Mouse (Mus musculus): ENCODE measurements around the gene Pigc. TPM values are rescaled to one million over a fixed set of nuclear protein-coding genes. Genes with fewer than 3 reads are reported as not detected.

Pigc gene
- polyA plus RNA-seq, 1 experiment, result 16.6 TPM

DNA sequence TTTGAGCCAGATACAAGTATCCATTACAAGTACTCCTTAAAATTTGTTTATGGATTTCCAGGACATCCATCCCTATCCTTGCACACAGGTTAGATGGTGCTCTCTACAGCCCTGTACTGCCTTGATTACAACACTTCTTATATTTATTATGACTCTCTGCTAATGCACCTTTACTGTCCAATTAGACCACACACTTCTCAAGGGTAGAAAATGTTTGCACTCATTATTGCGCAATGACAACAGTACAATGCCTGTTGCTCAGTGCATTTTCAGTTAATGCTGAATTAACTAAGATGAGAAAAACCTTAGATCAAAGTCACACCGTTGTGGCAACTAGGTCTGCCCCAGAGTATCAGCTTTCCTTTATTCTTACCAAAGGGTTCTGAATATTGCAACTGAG is 41.0 kb upstream of the Pigc start:
- 81% methylated on average over 2 of the region's 2 CpGs for WGBS
- H3K27me3 ChIP-seq (replicated peaks; ENCODE audit: control insufficient read depth, insufficient read depth, low read length), result no peaks in the 10 kb centered on the region

DNA sequence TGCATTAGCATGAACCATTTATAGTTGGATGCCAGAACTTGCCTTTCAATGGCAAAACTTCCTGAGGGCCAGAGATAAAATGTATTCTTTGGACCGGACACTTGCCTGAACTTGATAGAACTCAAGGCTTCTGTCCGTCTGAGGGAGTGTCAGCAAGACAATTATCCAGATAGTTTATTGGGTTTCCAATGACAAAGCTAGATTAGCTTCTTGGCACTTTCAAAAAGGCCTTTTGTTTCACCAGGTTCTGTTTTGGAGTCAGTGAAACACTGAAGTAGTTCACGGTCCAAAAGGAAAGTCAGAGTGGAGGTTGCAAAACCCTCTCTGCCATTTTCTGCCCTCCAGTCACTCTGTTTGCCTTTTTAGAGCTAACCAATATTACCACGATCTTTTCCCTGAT is 37.7 kb upstream of the Pigc start:
- H3K4me1 ChIP-seq (ENCODE audit: control insufficient read depth, insufficient read depth, low read length), result no peaks in the 10 kb centered on the region
- no peak for DNase-seq
- TF ChIP-seq CTCF (conservative IDR thresholded peaks at IDR 0.05; ENCODE audit: insufficient read depth, insufficient read length, low read depth, low read length) (no peak), POLR2A (IDR thresholded peaks at IDR 0.05; ENCODE audit: low read depth, low read length) (no peak)
- no peaks in the 10 kb centered on the region for H3K27me3 ChIP-seq (replicated peaks; ENCODE audit: control insufficient read depth, insufficient read depth, low read length)
- H3K36me3 ChIP-seq (ENCODE audit: control insufficient read depth, insufficient read depth, low read length), result no peaks in the 10 kb centered on the region
- 59% methylated on average over 4 of the region's 4 CpGs for WGBS
- H3K4me3 ChIP-seq (ENCODE audit: insufficient read depth, low read depth, low read length), result no peak overlapping the region
- no peak overlapping the region for H3K27ac ChIP-seq (ENCODE audit: insufficient read depth, low read depth, low read length)

More for the DNA sequence above, 41.0 kb upstream of the Pigc start:
- Histone ChIP-seq H3K4me3 (ENCODE audit: insufficient read depth, low read depth, low read length) (no peak overlapping the region), H3K36me3 (ENCODE audit: control insufficient read depth, insufficient read depth, low read length) (no peaks in the 10 kb centered on the region), H3K4me1 (ENCODE audit: control insufficient read depth, insufficient read depth, low read length) (no peaks in the 10 kb centered on the region), H3K27ac (ENCODE audit: insufficient read depth, low read depth, low read length) (no peak overlapping the region)
- no peak for DNase-seq
- TF ChIP-seq CTCF (conservative IDR thresholded peaks at IDR 0.05; ENCODE audit: insufficient read depth, insufficient read length, low read depth, low read length) (no peak), POLR2A (IDR thresholded peaks at IDR 0.05; ENCODE audit: low read depth, low read length) (no peak)

DNA sequence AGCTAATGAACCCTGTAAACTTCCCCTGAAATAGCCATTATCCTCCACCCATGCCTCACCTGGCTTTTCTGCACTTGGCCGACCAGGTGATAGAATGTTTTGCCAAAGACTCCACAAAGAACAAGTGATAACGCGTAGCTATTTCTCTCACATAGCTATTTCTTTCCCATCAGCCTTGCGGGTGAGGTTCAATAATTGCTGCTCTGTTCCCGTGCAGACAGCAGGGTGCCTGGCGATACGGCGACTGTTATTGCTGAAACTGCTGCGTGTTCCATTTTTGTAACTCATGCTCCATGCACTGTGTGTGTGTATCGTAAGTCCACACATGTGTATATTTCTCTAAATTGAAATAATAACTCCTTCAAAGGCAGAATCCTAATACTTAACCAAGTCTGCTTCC is 37.2 kb upstream of the Pigc start:
- no peaks in the 10 kb centered on the region for H3K4me1 ChIP-seq (ENCODE audit: control insufficient read depth, insufficient read depth, low read length)
- H3K4me3 ChIP-seq (ENCODE audit: insufficient read depth, low read depth, low read length), result no peak overlapping the region
- TF ChIP-seq POLR2A (IDR thresholded peaks at IDR 0.05; ENCODE audit: low read depth, low read length) (no peak), CTCF (conservative IDR thresholded peaks at IDR 0.05; ENCODE audit: insufficient read depth, insufficient read length, low read depth, low read length) (no peak)
- DNase-seq, result no peak
- 82% methylated on average over 10 of the region's 10 CpGs for WGBS
- no peak overlapping the region for H3K27ac ChIP-seq (ENCODE audit: insufficient read depth, low read depth, low read length)
- no peaks in the 10 kb centered on the region for H3K27me3 ChIP-seq (replicated peaks; ENCODE audit: control insufficient read depth, insufficient read depth, low read length)
- H3K36me3 ChIP-seq (ENCODE audit: control insufficient read depth, insufficient read depth, low read length), result no peaks in the 10 kb centered on the region

DNA sequence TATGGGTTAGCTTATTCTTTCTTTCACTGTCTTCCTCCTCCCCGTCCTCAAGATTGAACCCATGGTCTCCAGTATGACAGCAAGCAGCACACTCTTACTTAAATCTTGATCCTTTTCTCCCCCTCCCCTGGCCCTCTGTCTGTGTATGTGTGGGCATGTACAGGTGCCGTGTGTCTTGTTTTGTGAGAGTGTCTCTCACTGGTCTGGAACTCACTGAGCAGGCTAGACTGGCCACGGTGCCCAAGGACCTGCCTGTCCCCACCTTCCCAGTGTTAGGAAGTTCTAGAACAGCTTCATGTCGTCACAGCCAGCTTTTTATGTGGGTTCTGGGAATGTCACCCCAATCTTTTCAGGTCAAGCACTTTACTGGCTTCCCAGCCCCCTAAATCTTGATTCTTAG is 36.7 kb upstream of the Pigc start:
- no peak overlapping the region for H3K4me3 ChIP-seq (ENCODE audit: insufficient read depth, low read depth, low read length)
- no peaks in the 10 kb centered on the region for H3K36me3 ChIP-seq (ENCODE audit: control insufficient read depth, insufficient read depth, low read length)
- DNase-seq, result no peak
- H3K27me3 ChIP-seq (replicated peaks; ENCODE audit: control insufficient read depth, insufficient read depth, low read length), result no peaks in the 10 kb centered on the region
- TF ChIP-seq CTCF (conservative IDR thresholded peaks at IDR 0.05; ENCODE audit: insufficient read depth, insufficient read length, low read depth, low read length) (no peak), POLR2A (IDR thresholded peaks at IDR 0.05; ENCODE audit: low read depth, low read length) (no peak)
- H3K4me1 ChIP-seq (ENCODE audit: control insufficient read depth, insufficient read depth, low read length), result no peaks in the 10 kb centered on the region
- WGBS, result 76% methylated on average over 4 of the region's 4 CpGs
- no peak overlapping the region for H3K27ac ChIP-seq (ENCODE audit: insufficient read depth, low read depth, low read length)

- no peaks in the 10 kb centered on the region for H3K4me1 ChIP-seq (ENCODE audit: control insufficient read depth, insufficient read depth, low read length)
- no peak for DNase-seq
- TF ChIP-seq CTCF (conservative IDR thresholded peaks at IDR 0.05; ENCODE audit: insufficient read depth, insufficient read length, low read depth, low read length) (no peak), POLR2A (IDR thresholded peaks at IDR 0.05; ENCODE audit: low read depth, low read length) (no peak)
- 86% methylated on average over 2 of the region's 2 CpGs for WGBS
- no peak overlapping the region for H3K4me3 ChIP-seq (ENCODE audit: insufficient read depth, low read depth, low read length)
- no peaks in the 10 kb centered on the region for H3K27me3 ChIP-seq (replicated peaks; ENCODE audit: control insufficient read depth, insufficient read depth, low read length)
- H3K36me3 ChIP-seq (ENCODE audit: control insufficient read depth, insufficient read depth, low read length), result no peaks in the 10 kb centered on the region
- no peak overlapping the region for H3K27ac ChIP-seq (ENCODE audit: insufficient read depth, low read depth, low read length)
These were observed 26.9 kb upstream of the Pigc start for GRCm38 (mm10) chr1:161942082-161942481.

DNA sequence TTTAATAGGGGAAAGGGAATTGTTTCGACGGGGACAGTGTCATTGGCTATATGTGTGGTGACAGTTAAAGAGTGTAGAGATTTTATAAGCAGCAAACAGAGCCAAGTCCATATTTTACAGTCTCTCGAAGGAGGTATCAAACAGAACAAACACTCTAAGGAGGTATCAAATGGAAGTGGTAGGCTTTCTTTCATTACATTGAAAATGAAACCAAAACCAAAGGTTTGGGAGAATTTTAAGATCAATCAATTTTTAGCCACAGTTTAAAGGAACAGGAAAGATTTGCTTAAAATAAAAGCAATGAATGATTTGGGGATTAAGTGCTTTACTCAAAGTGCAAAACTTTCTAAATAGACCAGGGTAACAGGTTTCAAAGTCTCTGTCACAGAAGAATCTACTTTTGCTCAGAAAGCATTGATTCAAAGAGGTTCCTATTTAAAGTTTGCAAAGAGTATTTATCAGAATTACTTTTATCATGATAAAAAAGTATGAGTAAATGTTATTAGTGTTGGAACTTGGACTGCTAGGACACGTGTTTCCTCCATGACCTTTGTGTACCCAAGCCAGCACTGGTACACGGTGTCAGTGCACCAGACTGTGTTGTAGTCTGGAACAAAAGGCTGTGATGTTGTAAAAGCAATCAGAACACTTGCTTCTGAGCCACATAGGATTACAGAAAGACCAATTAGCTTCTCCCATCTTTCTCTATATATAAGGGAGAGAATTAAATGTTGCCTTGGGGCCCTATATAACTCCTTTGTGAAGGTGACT is 17.8 kb upstream of the Pigc start:
- no peak for TF ChIP-seq POLR2A (IDR thresholded peaks at IDR 0.05; ENCODE audit: low read depth, low read length)
- H3K36me3 ChIP-seq (ENCODE audit: control insufficient read depth, insufficient read depth, low read length), result no peaks in the 10 kb centered on the region
- no peak overlapping the region for H3K4me3 ChIP-seq (ENCODE audit: insufficient read depth, low read depth, low read length)
- H3K27ac ChIP-seq (ENCODE audit: insufficient read depth, low read depth, low read length), result no peak overlapping the region
- H3K27me3 ChIP-seq (replicated peaks; ENCODE audit: control insufficient read depth, insufficient read depth, low read length), result no peaks in the 10 kb centered on the region
- no peaks in the 10 kb centered on the region for H3K4me1 ChIP-seq (ENCODE audit: control insufficient read depth, insufficient read depth, low read length)
- WGBS, result 62% methylated on average over 5 of the region's 5 CpGs
- DNase-seq, result no peak

DNA sequence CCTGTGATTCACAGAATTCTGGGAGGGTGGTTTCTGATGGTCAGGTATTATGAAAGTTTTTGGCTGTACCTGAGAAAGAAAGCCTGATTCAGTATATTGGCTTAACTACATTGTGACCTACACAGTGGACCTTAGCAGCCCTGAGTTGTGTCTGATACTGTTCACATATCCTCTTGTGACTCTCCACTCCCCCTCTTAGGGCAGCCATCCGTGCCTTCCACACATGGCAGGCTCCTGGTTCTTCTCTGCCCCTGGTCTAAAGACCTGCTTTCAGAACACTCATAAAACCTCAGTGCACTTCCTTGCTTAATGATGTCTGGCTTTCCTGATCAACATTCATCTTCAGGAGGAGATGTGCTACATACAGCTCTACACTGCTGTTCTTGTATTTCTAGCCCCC is 16.4 kb upstream of the Pigc start:
- H3K4me1 ChIP-seq (ENCODE audit: control insufficient read depth, insufficient read depth, low read length), result no peaks in the 10 kb centered on the region
- no peak for DNase-seq
- H3K36me3 ChIP-seq (ENCODE audit: control insufficient read depth, insufficient read depth, low read length), result no peaks in the 10 kb centered on the region
- no peak overlapping the region for H3K4me3 ChIP-seq (ENCODE audit: insufficient read depth, low read depth, low read length)
- TF ChIP-seq CTCF (conservative IDR thresholded peaks at IDR 0.05; ENCODE audit: insufficient read depth, insufficient read length, low read depth, low read length) (no peak), POLR2A (IDR thresholded peaks at IDR 0.05; ENCODE audit: low read depth, low read length) (no peak)
- no peak overlapping the region for H3K27ac ChIP-seq (ENCODE audit: insufficient read depth, low read depth, low read length)
- H3K27me3 ChIP-seq (replicated peaks; ENCODE audit: control insufficient read depth, insufficient read depth, low read length), result no peaks in the 10 kb centered on the region
- WGBS, result 32% methylated on average over 1 of the region's 1 CpGs

All from kidney, adult 2 months (tissue).